Comparison of ENCODE assay signal across 8 mouse cellular contexts in the genomic region with DNA sequence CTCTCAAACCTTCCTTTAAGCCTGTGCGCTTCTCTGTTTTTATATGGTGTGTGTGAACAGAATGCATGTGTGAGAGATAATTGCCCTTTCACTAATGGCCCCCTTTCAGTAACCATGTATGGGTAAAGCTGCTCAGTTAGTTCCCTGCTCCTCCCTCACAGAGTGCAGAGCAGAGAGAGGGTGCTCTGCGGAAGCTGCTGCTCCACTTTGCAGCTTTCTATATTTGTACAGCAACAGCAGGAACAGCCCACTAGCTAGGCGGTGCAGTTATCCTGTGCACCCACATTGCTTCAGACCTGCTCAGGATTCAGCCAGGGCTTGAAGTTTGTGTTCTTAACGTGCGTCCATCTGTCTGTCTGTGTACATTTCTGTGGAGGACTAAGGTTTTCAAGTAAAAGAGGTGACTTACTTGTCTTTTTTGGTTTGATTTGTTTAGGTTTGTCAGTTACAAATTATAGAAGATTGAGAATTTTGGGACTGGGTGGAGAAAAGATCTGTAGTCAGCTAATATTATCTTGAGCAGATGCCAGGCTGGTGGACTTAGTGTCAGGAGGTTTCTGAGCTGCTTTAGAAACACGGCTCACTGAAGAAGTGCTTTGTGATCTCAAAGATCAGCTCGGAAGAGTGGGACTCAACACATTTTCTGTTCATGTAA. TPM values are rescaled to one million over a fixed set of nuclear protein-coding genes. Genes with fewer than 3 reads are reported as not detected.
DNase-seq lines count a peak whose midpoint lies in the region; ATAC-seq and TF ChIP-seq lines count a peak whose summit lies in the region.

No protein-coding gene starts in this region.

- TF ChIP-seq EP300 in heart, postnatal 0 days (IDR thresholded peaks at IDR 0.05; ENCODE audit: low read depth): no peak

- no peaks in the 10 kb centered on the region for H3K9me3 ChIP-seq in heart, postnatal 0 days (replicated peaks; ENCODE audit: control insufficient read depth, low read length)
- no peaks in the 10 kb centered on the region for H3K9me3 ChIP-seq in neural tube, embryonic 15.5 days (replicated peaks)

- no peaks in the 10 kb centered on the region for H3K36me3 ChIP-seq in heart, postnatal 0 days (replicated peaks; ENCODE audit: control insufficient read depth, insufficient read depth, low read length)
- H3K36me3 ChIP-seq in neural tube, embryonic 15.5 days: no peaks in the 10 kb centered on the region

- DNase-seq in adrenal gland, postnatal 36 days: peak; percentile 19
- no peak for DNase-seq in adrenal gland, adult (ENCODE audit: inconsistent age in 2 of 2, low spot score in 1 of 2)
- DNase-seq in 3T3-L1 (ENCODE audit: low read depth, low spot score): peak; percentile 16
- DNase-seq in heart, postnatal 0 days (ENCODE audit: low spot score): peak; percentile 71
- peak; percentile 76 to 96 for DNase-seq in left cerebral cortex, postnatal 25 days (ENCODE audit: low spot score in 2 of 2)
- no peak for DNase-seq in B cell, adult 2 months

- H3K27me3 ChIP-seq in heart, postnatal 0 days (ENCODE audit: control insufficient read depth, insufficient read depth, low read length): no peaks in the 10 kb centered on the region
- H3K27me3 ChIP-seq in neural tube, embryonic 15.5 days (replicated peaks): no peaks in the 10 kb centered on the region

- H3K4me2 ChIP-seq in heart, postnatal 0 days (ENCODE audit: low read depth, low read length): peak overlapping the region; percentile 58
- H3K4me2 ChIP-seq in neural tube, embryonic 15.5 days: no peak overlapping the region

- peak overlapping the region; percentile 65 for H3K27ac ChIP-seq in embryonic fibroblast, embryonic 13.5 days (ENCODE audit: insufficient read depth, low read length)
- peak overlapping the region; percentile 85 for H3K27ac ChIP-seq in heart, postnatal 0 days (ENCODE audit: low read depth)
- H3K27ac ChIP-seq in neural tube, embryonic 15.5 days (replicated peaks): no peak overlapping the region

- H3K4me1 ChIP-seq in embryonic fibroblast, embryonic 13.5 days (ENCODE audit: control insufficient read depth, insufficient read depth, low read length): peaks cover 5% of the 10 kb centered on the region; the same call in 1 of the 2 replicates
- peaks cover 26% of the 10 kb centered on the region for H3K4me1 ChIP-seq in heart, postnatal 0 days (ENCODE audit: control insufficient read depth, insufficient read depth)
- H3K4me1 ChIP-seq in neural tube, embryonic 15.5 days: peaks cover 7% of the 10 kb centered on the region

- no peak overlapping the region for H3K4me3 ChIP-seq in embryonic fibroblast, embryonic 13.5 days (ENCODE audit: insufficient read depth, low read length)
- peak overlapping the region; percentile 37 for H3K4me3 ChIP-seq in heart, postnatal 0 days (ENCODE audit: low read depth, low read length)
- H3K4me3 ChIP-seq in neural tube, embryonic 15.5 days (replicated peaks): no peak overlapping the region

- 10% methylated on average over 7 of the region's 7 CpGs for WGBS in heart, postnatal 0 days
- 68% methylated on average over 7 of the region's 7 CpGs for WGBS in neural tube, embryonic 15.5 days

- intact Hi-C loops in left cerebral cortex, postnatal 25 days (cut with DNase I): loop anchor here (2.0 kb wide), 2 partner anchors 24 to 94 kb away; a partner anchor contains a TSS

- ATAC-seq in heart, postnatal 0 days (ENCODE audit: insufficient read depth, low read depth): peak; percentile 86
- peak; percentile 45; the same call in 1 of the 2 replicates for ATAC-seq in neural tube, embryonic 15.5 days (ENCODE audit: low FRiP score)

- no peak for TF ChIP-seq POLR2A in embryonic fibroblast, embryonic 13.5 days (IDR thresholded peaks at IDR 0.05; ENCODE audit: low read depth, low read length)

- peak overlapping the region; percentile 46 for H3K9ac ChIP-seq in heart, postnatal 0 days (replicated peaks; ENCODE audit: low read depth, low read length)
- no peak overlapping the region for H3K9ac ChIP-seq in neural tube, embryonic 15.5 days (replicated peaks)

- no peak for TF ChIP-seq CTCF in embryonic fibroblast, embryonic 13.5 days (IDR thresholded peaks at IDR 0.05; ENCODE audit: borderline replicate concordance, insufficient read depth, low read length)
- TF ChIP-seq CTCF in heart, postnatal 0 days (IDR thresholded peaks at IDR 0.05; ENCODE audit: low read depth): no peak

RNA-seq across cellular contexts. Expression of a gene that starts 24.8 kb away (rescaled TPM):
- total RNA-seq in adrenal gland, postnatal 36 days (2021): 100 to 1,000 TPM in 1 of 2 experiments, 10 to 100 TPM in 1; 92.7 to 101 TPM
- polyA plus RNA-seq in embryonic fibroblast, embryonic 13.5 days (2011; ENCODE audit: insufficient read length, low read depth, missing spikeins): 80.6 and 90.6 TPM in 2 replicates
- total RNA-seq in heart, postnatal 0 days (2014; rRNA removed; ENCODE audit: low replicate concordance): 85.6 and 113 TPM in 2 replicates
- polyA plus RNA-seq in heart, postnatal 0 days (2015; fragmentation: Nextera tagmentation; extraction: Ambion mirVana): 63.9 and 72.6 TPM in 2 replicates
- 100 to 1,000 TPM; 151 to 155 TPM for total RNA-seq in left cerebral cortex, postnatal 25 days (2021)
- polyA plus RNA-seq in neural tube, embryonic 15.5 days (2015; fragmentation: Nextera tagmentation; extraction: Ambion mirVana): 86.6 and 89.5 TPM in 2 replicates

Comparison
In these comparisons a context has a peak if more than half of its experiments do, and no peak if none do; other contexts are left out.
1. DNase-seq: peak in adrenal gland, postnatal 36 days (2 of 2), 3T3-L1 (single experiment), heart, postnatal 0 days (single experiment) and left cerebral cortex, postnatal 25 days (2 of 2); none in adrenal gland, adult (0 of 2) and B cell, adult 2 months (0 of 2).